Mouse (Mus musculus) hindbrain, embryonic 16.5 days (tissue): Measurements from ENCODE around the gene Bdh2. TPM values are rescaled to one million over a fixed set of nuclear protein-coding genes. Genes with fewer than 3 reads are reported as not detected.

Experiments
- ATAC-seq: fragments of 200-750 bp; cut with Nextera tagmentation; 2 replicates; pipeline ENCODE4 v1.8.0; 2017; ENCODE audit warnings: moderate TSS enrichment, moderate library complexity
- H3K27ac ChIP-seq: fragments of 300-500 bp; sonication (generic); 2 replicates; pipeline ENCODE4 v1.5.1; 2014; ENCODE audit warnings: low read depth, mild to moderate bottlenecking, control low read depth, low read length, moderate library complexity
- H3K27me3 ChIP-seq: fragments of 300-500 bp; sonication (generic); replicated peaks from 2 replicates; pipeline ENCODE4 v1.6.1; 2014; ENCODE audit warnings: low read length; ENCODE audit not compliant: control insufficient read depth, insufficient read depth
- H3K36me3 ChIP-seq: fragments of 300-500 bp; sonication (generic); 2 replicates; pipeline ENCODE4 v1.6.1; 2014; ENCODE audit warnings: mild to moderate bottlenecking, low read length, moderate library complexity, mixed read lengths; ENCODE audit not compliant: control insufficient read depth, insufficient read depth
- H3K4me1 ChIP-seq: fragments of 300-500 bp; sonication (generic); 2 replicates; pipeline ENCODE4 v1.6.1; 2014; ENCODE audit warnings: low read depth, low read length; ENCODE audit not compliant: control insufficient read depth, insufficient read depth
- H3K4me2 ChIP-seq: fragments of 300-500 bp; sonication (generic); 2 replicates; pipeline ENCODE4 v1.6.1; 2014; ENCODE audit warnings: mild to moderate bottlenecking, low read length, control low read depth, moderate library complexity
- H3K4me3 ChIP-seq: fragments of 300-500 bp; sonication (generic); 2 replicates; pipeline ENCODE4 v1.5.1; 2014; ENCODE audit warnings: mild to moderate bottlenecking, low read length, control low read depth, moderate library complexity
- H3K9ac ChIP-seq: fragments of 300-500 bp; sonication (generic); 2 replicates; pipeline ENCODE4 v1.6.1; 2014; ENCODE audit warnings: low read depth, mild to moderate bottlenecking, control low read depth, low read length, moderate library complexity
- H3K9me3 ChIP-seq: fragments of 300-500 bp; sonication (generic); 2 replicates; pipeline ENCODE4 v1.6.1; 2014; ENCODE audit warnings: mild to moderate bottlenecking, low read length, moderate library complexity; ENCODE audit not compliant: control insufficient read depth
- WGBS: fragments of 180-500 bp; shearing (Covaris S2); extraction: QIAGEN DNeasy Blood & Tissue Kit; methylation state at CpG from one replicate; pipeline ENCODE4 v1.1.7; 2014; 5-methylcytosine and 5-hydroxymethylcytosine counted together
- polyA plus RNA-seq: library from polyadenylated mRNA; unstranded; fragments of >200 nt; fragmentation: Nextera tagmentation; extraction: Ambion mirVana; gene quantifications from 2 replicates; pipeline ENCODE4 v1.2.1, GENCODE M21; 2015

Gene Bdh2
- polyA plus RNA-seq, 1 experiment from 2014 or later = 4.8 TPM

GRCm38 (mm10) chr3:135328560-135328959 lies 47.5 kb downstream of the Bdh2 start:
- ATAC-seq = no peak
- WGBS = 43% methylated on average over 3 of the region's 3 CpGs
- Histone ChIP-seq H3K4me2 (no peak overlapping the region), H3K4me3 (no peak overlapping the region), H3K4me1 (no peaks in the 10 kb centered on the region), H3K9me3 (no peaks in the 10 kb centered on the region), H3K27me3 (no peaks in the 10 kb centered on the region), H3K9ac (no peak overlapping the region), H3K36me3 (no peaks in the 10 kb centered on the region), H3K27ac (no peak overlapping the region)

- no peaks in the 10 kb centered on the region for H3K4me1 ChIP-seq
- no peak for ATAC-seq
- H3K4me2 ChIP-seq = no peak overlapping the region
- no peaks in the 10 kb centered on the region for H3K9me3 ChIP-seq
- H3K27ac ChIP-seq = no peak overlapping the region
- H3K36me3 ChIP-seq = no peaks in the 10 kb centered on the region
- no peaks in the 10 kb centered on the region for H3K27me3 ChIP-seq
- no peak overlapping the region for H3K9ac ChIP-seq
- no peak overlapping the region for H3K4me3 ChIP-seq
Observed at GRCm38 (mm10) chr3:135332691-135333090, 51.7 kb downstream of the Bdh2 start.

GRCm38 (mm10) chr3:135333763-135334162 lies 52.7 kb downstream of the Bdh2 start:
- H3K27me3 ChIP-seq = no peaks in the 10 kb centered on the region
- ATAC-seq = no peak
- H3K27ac ChIP-seq = no peak overlapping the region
- no peak overlapping the region for H3K4me2 ChIP-seq
- WGBS = 30% methylated on average over 4 of the region's 4 CpGs
- no peak overlapping the region for H3K4me3 ChIP-seq
- H3K9me3 ChIP-seq = no peaks in the 10 kb centered on the region
- no peaks in the 10 kb centered on the region for H3K36me3 ChIP-seq
- H3K9ac ChIP-seq = no peak overlapping the region
- H3K4me1 ChIP-seq = no peaks in the 10 kb centered on the region

- ATAC-seq = no peak
- 84% methylated on average over 14 of the region's 14 CpGs for WGBS
Observed at GRCm38 (mm10) chr3:135347739-135348264, 66.8 kb downstream of the Bdh2 start, which contains the start of gene Slc9b1. Gene Slc9b1 (plus strand): TSS chr3:135348029.

GRCm38 (mm10) chr3:135349022-135349421 lies 68.0 kb downstream of the Bdh2 start:
- Histone ChIP-seq H3K4me2 (no peak overlapping the region), H3K4me3 (no peak overlapping the region), H3K4me1 (no peaks in the 10 kb centered on the region), H3K27me3 (no peaks in the 10 kb centered on the region), H3K9me3 (no peaks in the 10 kb centered on the region), H3K36me3 (no peaks in the 10 kb centered on the region), H3K9ac (no peak overlapping the region), H3K27ac (no peak overlapping the region)
- ATAC-seq = no peak

More at GRCm38 (mm10) chr3:135347739-135348264, 66.8 kb downstream of the Bdh2 start, which contains the start of gene Slc9b1:
- H3K27me3 ChIP-seq = no peaks in the 10 kb centered on the region
- H3K4me2 ChIP-seq = no peak within 1 kb of the TSS
- no peak within 1 kb of the TSS for H3K9ac ChIP-seq
- H3K4me3 ChIP-seq = no peak within 1 kb of the TSS
- no peaks in the 10 kb centered on the region for H3K9me3 ChIP-seq
- no peaks in the 10 kb centered on the region for H3K4me1 ChIP-seq
- H3K27ac ChIP-seq = no peak within 1 kb of the TSS
- no peaks in the 10 kb centered on the region for H3K36me3 ChIP-seq

GRCm38 (mm10) chr3:135351857-135352256 lies 70.8 kb downstream of the Bdh2 start:
- 94% methylated on average over 3 of the region's 3 CpGs for WGBS
- no peak overlapping the region for H3K4me2 ChIP-seq
- H3K9me3 ChIP-seq = no peaks in the 10 kb centered on the region
- no peaks in the 10 kb centered on the region for H3K27me3 ChIP-seq
- no peak overlapping the region for H3K27ac ChIP-seq
- no peak for ATAC-seq
- no peak overlapping the region for H3K9ac ChIP-seq
- H3K36me3 ChIP-seq = no peaks in the 10 kb centered on the region
- H3K4me3 ChIP-seq = no peak overlapping the region
- no peaks in the 10 kb centered on the region for H3K4me1 ChIP-seq

Other genes starting within 250 kb of the Bdh2 start
- gene Cenpe, start 68.7 kb upstream of the Bdh2 start, polyA plus RNA-seq = 4.3 and 4.8 TPM in 2 replicates
- 2.3 and 2.6 TPM in 2 replicates for gene Slc9b2, start 26.5 kb downstream of the Bdh2 start, polyA plus RNA-seq
- 0.10 TPM in 1 of 2 replicates, not detected in the other for gene Slc9b1, start 66.8 kb downstream of the Bdh2 start, polyA plus RNA-seq
- gene Cisd2, start 142.7 kb downstream of the Bdh2 start, polyA plus RNA-seq = 61.2 and 62.0 TPM in 2 replicates
- 331 and 360 TPM in 2 replicates for gene Ube2d3, start 156.9 kb downstream of the Bdh2 start, polyA plus RNA-seq
- 9.0 and 9.5 TPM in 2 replicates for gene Manba, start 204.4 kb downstream of the Bdh2 start, polyA plus RNA-seq